Mouse (Mus musculus): Measurements from ENCODE around the gene Cacna1e.

GRCm38 (mm10) chr1:154727696-154728095 lies 156.6 kb downstream of the Cacna1e start:
- TF ChIP-seq CTCF (IDR thresholded peaks at IDR 0.05; ENCODE audit: low read depth) (no peak), EP300 (IDR thresholded peaks at IDR 0.05; ENCODE audit: low read depth) (no peak)
